39 mouse cellular contexts compared by ENCODE assay signal in the genomic region with DNA sequence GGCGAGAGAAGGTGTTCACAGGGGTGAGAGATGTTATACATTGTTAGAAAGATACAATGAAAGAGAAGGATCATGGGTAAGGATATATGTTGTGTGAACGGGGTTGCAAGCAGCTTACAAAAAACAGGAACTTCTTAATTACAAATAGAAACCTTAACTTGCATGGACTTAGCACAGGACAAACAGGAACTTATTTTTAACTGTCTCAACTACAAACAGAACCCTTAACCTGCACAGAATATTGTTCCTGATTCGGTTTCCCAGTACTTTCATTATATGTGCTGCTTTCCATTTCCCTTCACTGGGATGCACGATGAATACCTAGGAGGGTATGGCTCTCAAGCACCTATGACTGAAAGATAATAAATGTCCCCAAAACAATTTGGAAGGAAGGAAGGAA. TPM values are rescaled to one million over a fixed set of nuclear protein-coding genes. Genes with fewer than 3 reads are reported as not detected.
"Had no signal": no experiment of that assay in that cellular context is flagged by ENCODE, and none has a peak within 500 bp of the region (broad histone marks: within the 10 kb centered on the region; RNA-seq: fewer than 3 reads in every experiment).

No protein-coding gene starts in this region.

- H3K27ac ChIP-seq: heart, embryonic 13.5 days; heart, embryonic 15.5 days; hindbrain, embryonic 13.5 days; hindbrain, embryonic 15.5 days; hindbrain, postnatal 0 days; kidney, embryonic 15.5 days; kidney, postnatal 0 days; limb, embryonic 13.5 days; limb, embryonic 15.5 days; liver, embryonic 12.5 days had no signal

- DNase-seq: gastrocnemius, postnatal 14 days; gastrocnemius, postnatal 36 days; heart, adult 18-20 months; heart, postnatal 14 days; heart, postnatal 36 days; kidney, adult 11 months; kidney, adult 2 months; kidney, postnatal 14 days; kidney, postnatal 36 days; layer of hippocampus, adult 9-11 months; layer of hippocampus, postnatal 36 days; left cerebral cortex, postnatal 4 days had no signal

- H3K4me1 ChIP-seq: heart, embryonic 15.5 days; hindbrain, embryonic 13.5 days; hindbrain, embryonic 15.5 days; limb, embryonic 15.5 days had no signal

- H3K4me3 ChIP-seq: heart, embryonic 13.5 days; heart, embryonic 15.5 days; hindbrain, embryonic 13.5 days; hindbrain, embryonic 15.5 days; kidney, embryonic 15.5 days; limb, embryonic 13.5 days; limb, embryonic 15.5 days; liver, embryonic 12.5 days had no signal

- ATAC-seq: hindbrain, postnatal 0 days; liver, embryonic 12.5 days had no signal

RNA-seq across cellular contexts. Expression of a gene that starts 57.6 kb away (rescaled TPM):
- total RNA-seq: gastrocnemius, adult 18-20 months; gastrocnemius, adult 8-10 months; gastrocnemius, postnatal 14 days; gastrocnemius, postnatal 36 days; heart, adult 18-20 months; heart, postnatal 14 days; heart, postnatal 36 days; hematopoietic stem cell, adult 5-6 weeks; hindbrain, postnatal 0 days; layer of hippocampus, adult 18-20 months; layer of hippocampus, postnatal 14 days; layer of hippocampus, postnatal 36 days; left cerebral cortex, adult 18-20 months; left cerebral cortex, adult 8-10 months; left cerebral cortex, postnatal 10 days; left cerebral cortex, postnatal 25 days; left cerebral cortex, postnatal 4 days; liver, adult 2 months had no signal
- polyA plus RNA-seq: gonadal fat pad, adult 2 months; heart, embryonic 11.5 days; heart, embryonic 13.5 days; heart, embryonic 15.5 days; heart, postnatal 0 days; hindbrain, embryonic 11.5 days; hindbrain, embryonic 13.5 days; hindbrain, embryonic 15.5 days; hindbrain, postnatal 0 days; intestine, embryonic 14.5 days; intestine, embryonic 16.5 days; kidney, adult 2 months; kidney, embryonic 15.5 days; kidney, postnatal 0 days; large intestine, adult 2 months; limb, embryonic 13.5 days; limb, embryonic 15.5 days; liver, adult 2 months; liver, embryonic 12.5 days had no signal
